Mouse (Mus musculus) neural tube, embryonic 12.5 days (tissue): ENCODE results near the gene Sys1. TPM values are rescaled to one million over a fixed set of nuclear protein-coding genes. Genes with fewer than 3 reads are reported as not detected.
A peak's percentile ranks its signal among the peaks of the same experiment; 100 is the strongest.

ENCODE experiments used
- ATAC-seq: fragments of 200-750 bp; cut with Nextera tagmentation; 2 replicates; pipeline ENCODE4 v1.8.0; 2017; ENCODE audit warnings: low read depth, mild to moderate bottlenecking, moderate TSS enrichment, moderate library complexity; ENCODE audit not compliant: low FRiP score
- H3K27ac ChIP-seq: fragments of 300-500 bp; sonication (generic); 2 replicates; pipeline ENCODE4 v1.5.1; 2016
- H3K27me3 ChIP-seq: fragments of 300-500 bp; sonication (generic); replicated peaks from 2 replicates; pipeline ENCODE4 v1.6.1; 2016; ENCODE audit warnings: mild to moderate bottlenecking
- H3K36me3 ChIP-seq: fragments of 300-500 bp; sonication (generic); 2 replicates; pipeline ENCODE4 v1.6.1; 2016; ENCODE audit warnings: mild to moderate bottlenecking
- H3K4me1 ChIP-seq: fragments of 300-500 bp; sonication (generic); 2 replicates; pipeline ENCODE4 v1.6.1; 2016
- H3K4me2 ChIP-seq: fragments of 300-500 bp; sonication (generic); replicated peaks from 2 replicates; pipeline ENCODE4 v1.6.1; 2016; ENCODE audit warnings: mild to moderate bottlenecking
- H3K4me3 ChIP-seq: fragments of 300-500 bp; sonication (generic); 2 replicates; pipeline ENCODE4 v1.5.1; 2016
- H3K9ac ChIP-seq: fragments of 300-500 bp; sonication (generic); 2 replicates; pipeline ENCODE4 v1.6.1; 2016; ENCODE audit warnings: mild to moderate bottlenecking
- H3K9me3 ChIP-seq: fragments of 300-500 bp; sonication (generic); 2 replicates; pipeline ENCODE4 v1.6.1; 2016; ENCODE audit warnings: mild to moderate bottlenecking
- WGBS: fragments of 180-500 bp; shearing (Covaris S2); methylation state at CpG from one replicate; pipeline ENCODE4 v1.1.7; 2016; 5-methylcytosine and 5-hydroxymethylcytosine counted together
- polyA plus RNA-seq: library from polyadenylated mRNA; unstranded; fragments of >200 nt; fragmentation: Nextera tagmentation; extraction: Ambion mirVana; gene quantifications from 2 replicates; pipeline ENCODE4 v1.2.1, GENCODE M21; 2016

The Sys1 gene
- polyA plus RNA-seq, 1 experiment from 2014 or later: 72.8 TPM

- H3K27ac ChIP-seq: no peak overlapping the region
- H3K9ac ChIP-seq: no peak overlapping the region
- no peaks in the 10 kb centered on the region for H3K9me3 ChIP-seq
- no peak overlapping the region for H3K4me2 ChIP-seq
- WGBS: 29% methylated on average over 8 of the region's 8 CpGs
- no peak for ATAC-seq
- H3K27me3 ChIP-seq: peaks cover 3% of the 10 kb centered on the region
- peaks cover 8% of the 10 kb centered on the region; the same call in 1 of the 2 replicates for H3K4me1 ChIP-seq
- H3K4me3 ChIP-seq: no peak overlapping the region
- no peaks in the 10 kb centered on the region for H3K36me3 ChIP-seq
These were observed 20.4 kb upstream of the Sys1 start for GRCm38 (mm10) chr2:164436215-164436913.

GRCm38 (mm10) chr2:164436961-164437360 is 19.8 kb upstream of the Sys1 start:
- H3K27me3 ChIP-seq: peaks cover 9% of the 10 kb centered on the region
- 47% methylated on average over 3 of the region's 3 CpGs for WGBS
- H3K9ac ChIP-seq: no peak overlapping the region
- peaks cover 13% of the 10 kb centered on the region for H3K4me1 ChIP-seq
- no peak overlapping the region for H3K4me2 ChIP-seq
- H3K9me3 ChIP-seq: no peaks in the 10 kb centered on the region
- no peak overlapping the region for H3K4me3 ChIP-seq
- ATAC-seq: no peak
- no peak overlapping the region for H3K27ac ChIP-seq
- H3K36me3 ChIP-seq: no peaks in the 10 kb centered on the region

- no peak for ATAC-seq
- H3K27me3 ChIP-seq: peaks cover 16% of the 10 kb centered on the region
- H3K27ac ChIP-seq: no peak overlapping the region
- no peaks in the 10 kb centered on the region for H3K9me3 ChIP-seq
- WGBS: 71% methylated on average over 6 of the region's 6 CpGs
- H3K4me2 ChIP-seq: no peak overlapping the region
- peaks cover 16% of the 10 kb centered on the region for H3K4me1 ChIP-seq
- H3K9ac ChIP-seq: no peak overlapping the region
- H3K36me3 ChIP-seq: no peaks in the 10 kb centered on the region
- H3K4me3 ChIP-seq: no peak overlapping the region
These were observed 19.1 kb upstream of the Sys1 start for GRCm38 (mm10) chr2:164437710-164438109.

GRCm38 (mm10) chr2:164438257-164438656 is 18.5 kb upstream of the Sys1 start:
- H3K27me3 ChIP-seq: peaks cover 17% of the 10 kb centered on the region
- no peaks in the 10 kb centered on the region for H3K36me3 ChIP-seq
- ATAC-seq: no peak
- H3K9me3 ChIP-seq: no peaks in the 10 kb centered on the region
- H3K4me2 ChIP-seq: no peak overlapping the region
- no peak overlapping the region for H3K9ac ChIP-seq
- H3K4me1 ChIP-seq: peaks cover 17% of the 10 kb centered on the region
- no peak overlapping the region for H3K27ac ChIP-seq
- no peak overlapping the region for H3K4me3 ChIP-seq
- WGBS: 58% methylated on average over 8 of the region's 8 CpGs

- H3K27ac ChIP-seq: no peak overlapping the region
- H3K36me3 ChIP-seq: no peaks in the 10 kb centered on the region
- H3K9me3 ChIP-seq: no peaks in the 10 kb centered on the region
- H3K4me2 ChIP-seq: no peak overlapping the region
- peaks cover 19% of the 10 kb centered on the region for H3K4me1 ChIP-seq
- no peak overlapping the region for H3K4me3 ChIP-seq
- no peak for ATAC-seq
- H3K9ac ChIP-seq: no peak overlapping the region
- WGBS: 74% methylated on average over 3 of the region's 3 CpGs
- H3K27me3 ChIP-seq: peaks cover 17% of the 10 kb centered on the region
These were observed 17.8 kb upstream of the Sys1 start for GRCm38 (mm10) chr2:164439001-164439421.

GRCm38 (mm10) chr2:164440314-164440713 is 16.4 kb upstream of the Sys1 start:
- ATAC-seq: no peak
- 82% methylated on average over 5 of the region's 5 CpGs for WGBS
- H3K4me2 ChIP-seq: no peak overlapping the region
- H3K9me3 ChIP-seq: no peaks in the 10 kb centered on the region
- H3K36me3 ChIP-seq: no peaks in the 10 kb centered on the region
- no peak overlapping the region for H3K9ac ChIP-seq
- peaks cover 17% of the 10 kb centered on the region for H3K27me3 ChIP-seq
- H3K27ac ChIP-seq: no peak overlapping the region
- H3K4me1 ChIP-seq: peaks cover 19% of the 10 kb centered on the region
- H3K4me3 ChIP-seq: no peak overlapping the region

- no peaks in the 10 kb centered on the region for H3K9me3 ChIP-seq
- H3K4me2 ChIP-seq: peak overlapping the region; percentile 92
- H3K27me3 ChIP-seq: peaks cover 17% of the 10 kb centered on the region
- no peak overlapping the region for H3K4me3 ChIP-seq
- no peak overlapping the region for H3K9ac ChIP-seq
- no peak for ATAC-seq
- H3K4me1 ChIP-seq: peaks cover 19% of the 10 kb centered on the region
- H3K36me3 ChIP-seq: no peaks in the 10 kb centered on the region
- WGBS: 32% methylated on average over 8 of the region's 8 CpGs
- H3K27ac ChIP-seq: no peak overlapping the region
These were observed 15.6 kb upstream of the Sys1 start for GRCm38 (mm10) chr2:164441155-164441554.

GRCm38 (mm10) chr2:164441731-164442130 is 15.0 kb upstream of the Sys1 start:
- Histone ChIP-seq H3K27me3 (peaks cover 17% of the 10 kb centered on the region), H3K4me2 (peak overlapping the region; percentile 92), H3K9me3 (no peaks in the 10 kb centered on the region), H3K4me1 (peaks cover 19% of the 10 kb centered on the region), H3K9ac (no peak overlapping the region), H3K36me3 (no peaks in the 10 kb centered on the region), H3K4me3 (no peak overlapping the region), H3K27ac (no peak overlapping the region)
- ATAC-seq: no peak
- 21% methylated on average over 7 of the region's 7 CpGs for WGBS

- Histone ChIP-seq H3K4me1 (peaks cover 19% of the 10 kb centered on the region), H3K27ac (no peak overlapping the region), H3K4me3 (peak overlapping the region; percentile 48), H3K27me3 (peaks cover 17% of the 10 kb centered on the region), H3K9me3 (no peaks in the 10 kb centered on the region), H3K9ac (peak overlapping the region; percentile 59), H3K4me2 (peak overlapping the region; percentile 92), H3K36me3 (no peaks in the 10 kb centered on the region)
- WGBS: 3% methylated on average over 29 of the region's 29 CpGs
- ATAC-seq: peak; percentile 70
These were observed 14.3 kb upstream of the Sys1 start for GRCm38 (mm10) chr2:164442315-164443050.

- Histone ChIP-seq H3K4me1 (peaks cover 19% of the 10 kb centered on the region), H3K27me3 (peaks cover 17% of the 10 kb centered on the region), H3K9ac (peak overlapping the region; percentile 59), H3K36me3 (no peaks in the 10 kb centered on the region), H3K4me3 (peak overlapping the region; percentile 48), H3K9me3 (no peaks in the 10 kb centered on the region), H3K27ac (no peak overlapping the region), H3K4me2 (peak overlapping the region; percentile 92)
- peak; percentile 94 for ATAC-seq
- WGBS: under 1% methylated on average over 26 of the region's 26 CpGs
These were observed 13.7 kb upstream of the Sys1 start for GRCm38 (mm10) chr2:164443051-164443437.

- Histone ChIP-seq H3K27ac (no peak within 1 kb of the TSS), H3K9ac (peak within 1 kb of the TSS; percentile 59), H3K4me3 (peak within 1 kb of the TSS; percentile 48), H3K36me3 (no peaks in the 10 kb centered on the region), H3K4me2 (peak within 1 kb of the TSS; percentile 92), H3K27me3 (peaks cover 17% of the 10 kb centered on the region), H3K4me1 (peaks cover 19% of the 10 kb centered on the region), H3K9me3 (no peaks in the 10 kb centered on the region)
- 4% methylated on average over 18 of the region's 18 CpGs for WGBS
- ATAC-seq: peak; percentile 23; the same call in 1 of the 2 replicates
These were observed 13.2 kb upstream of the Sys1 start, which contains the start of gene Sdc4 for GRCm38 (mm10) chr2:164443460-164444000. Gene Sdc4 (minus strand): TSS chr2:164443887.

- 90% methylated on average over 2 of the region's 2 CpGs for WGBS
- Histone ChIP-seq H3K9ac (no peak overlapping the region), H3K27ac (no peak overlapping the region), H3K4me3 (no peak overlapping the region), H3K9me3 (no peaks in the 10 kb centered on the region), H3K4me1 (peaks cover 19% of the 10 kb centered on the region), H3K4me2 (no peak overlapping the region), H3K36me3 (no peaks in the 10 kb centered on the region), H3K27me3 (peaks cover 17% of the 10 kb centered on the region)
- no peak for ATAC-seq
These were observed 12.1 kb upstream of the Sys1 start for GRCm38 (mm10) chr2:164444701-164445100.
